Mouse (Mus musculus): Measurements from ENCODE around the gene Atp6v0e.

GRCm38 (mm10) chr17:26662978-26663683, at the start of gene Atp6v0e:
- peak; percentile 99 for TF ChIP-seq CTCF (IDR thresholded peaks at IDR 0.05)
- TF ChIP-seq EP300 (IDR thresholded peaks at IDR 0.05) = peak; percentile 60

Data from lung, postnatal 0 days (tissue).